Mouse (Mus musculus) E14TG2a.4 (cell line): Measurements from ENCODE around the gene Ldhb.
"Not testable (repeated sequence)": the region's sequence is repeated elsewhere in the genome, so short reads cannot be mapped to it uniquely, and the experiment has no call there.

Experiments
- H3K27me3 ChIP-seq: 2 replicates; pipeline ENCODE4 v1.6.1; 2014; ENCODE audit warnings: low read length, control low read depth; ENCODE audit not compliant: insufficient read depth
- H3K36me3 ChIP-seq: 2 replicates; pipeline ENCODE4 v1.6.1; 2014; ENCODE audit warnings: low read length, control low read depth; ENCODE audit not compliant: insufficient read depth
- H3K4me1 ChIP-seq: replicated peaks from 2 replicates; pipeline ENCODE4 v1.6.1; 2014; ENCODE audit warnings: low read depth, low read length, control low read depth
- H3K4me3 ChIP-seq: replicated peaks from 2 replicates; pipeline ENCODE4 v1.5.1; 2014; ENCODE audit warnings: mild to moderate bottlenecking, low read length
- H3K9me3 ChIP-seq: 2 replicates; pipeline ENCODE4 v1.6.1; 2014; ENCODE audit warnings: low read length, control low read depth
- CTCF ChIP-seq: conservative IDR thresholded peaks from 2 replicates; pipeline ENCODE4 v1.5.1; 2014; ENCODE audit warnings: low read length
- NANOG ChIP-seq: IDR thresholded peaks from 2 replicates; pipeline ENCODE4 v1.6.1; 2014; ENCODE audit warnings: borderline replicate concordance, low read length, mixed read lengths
- POU5F1 ChIP-seq: IDR thresholded peaks from 2 replicates; pipeline ENCODE4 v1.6.1; 2014; ENCODE audit warnings: low read length, borderline replicate concordance

The Ldhb gene

GRCm38 (mm10) chr6:142507033-142507784 lies 548 bp downstream of the Ldhb start:
- TF ChIP-seq CTCF = no peak
- no peak for TF ChIP-seq POU5F1
- no peak for TF ChIP-seq NANOG
- peak overlapping the region; percentile 83 for H3K4me3 ChIP-seq
- H3K4me1 ChIP-seq = peaks cover 88% of the 10 kb centered on the region

DNA sequence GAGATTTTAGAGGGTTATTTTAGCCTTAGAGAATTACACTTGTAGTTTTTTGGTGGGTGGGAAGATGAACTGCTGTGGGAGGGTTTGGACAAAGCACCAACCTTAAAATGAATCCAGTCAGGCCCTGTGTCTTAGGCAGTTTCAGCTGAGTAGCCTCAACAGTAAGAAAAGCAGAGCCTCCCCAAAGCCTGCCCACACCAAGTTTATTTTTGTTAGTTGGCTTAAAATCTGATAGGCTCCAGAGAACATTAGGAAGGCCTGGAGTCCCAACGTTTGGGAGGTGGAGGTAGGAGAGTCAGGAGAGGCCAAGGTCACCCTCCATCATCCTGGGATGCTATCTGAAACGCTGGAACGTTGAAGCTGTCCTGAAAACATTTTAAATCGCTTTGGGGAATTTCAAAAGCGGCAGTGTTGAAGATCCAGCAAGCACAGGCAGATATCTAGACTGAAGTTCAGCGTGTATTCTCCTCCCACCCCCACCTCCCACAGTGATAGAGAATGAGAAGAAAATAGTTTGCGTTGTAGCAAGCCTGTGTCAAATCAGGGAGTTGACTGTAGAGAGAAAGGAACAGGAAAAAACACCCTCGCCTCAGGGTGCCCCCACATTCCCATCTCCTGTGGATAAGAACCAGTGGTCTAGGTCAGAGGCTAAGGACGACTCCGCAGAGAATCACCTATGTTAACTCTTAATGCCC lies 1.3 kb downstream of the Ldhb start:
- TF ChIP-seq NANOG (no peak), CTCF (no peak), POU5F1 (no peak)
- Histone ChIP-seq H3K4me1 (peaks cover 88% of the 10 kb centered on the region), H3K9me3 (no peaks in the 10 kb centered on the region), H3K4me3 (peak overlapping the region; percentile 83), H3K36me3 (peaks cover 45% of the 10 kb centered on the region), H3K27me3 (no peaks in the 10 kb centered on the region)

More at GRCm38 (mm10) chr6:142507033-142507784, 548 bp downstream of the Ldhb start:
- H3K27me3 ChIP-seq = no peaks in the 10 kb centered on the region
- H3K36me3 ChIP-seq = peaks cover 38% of the 10 kb centered on the region
- H3K9me3 ChIP-seq = no peaks in the 10 kb centered on the region

DNA sequence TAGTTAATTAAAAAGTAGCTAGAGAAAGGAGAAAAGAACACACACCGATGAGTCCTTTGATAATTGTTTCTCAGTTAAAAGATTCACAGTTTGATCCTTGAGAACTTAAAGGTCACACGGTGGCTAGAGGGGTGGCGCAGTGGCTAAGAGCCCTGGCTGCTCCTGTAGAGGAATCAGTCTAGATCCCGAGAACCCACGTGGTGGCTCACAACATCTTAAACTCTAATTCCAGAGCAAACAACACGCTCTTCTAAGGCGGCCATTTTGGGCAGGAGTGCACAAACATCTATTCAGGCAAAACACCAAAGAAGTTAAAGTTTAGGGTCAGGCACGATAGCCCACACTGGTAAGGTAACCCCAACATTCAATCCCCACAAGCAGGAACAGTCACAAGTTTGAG lies 4.2 kb downstream of the Ldhb start:
- no peaks in the 10 kb centered on the region for H3K9me3 ChIP-seq
- no peak for TF ChIP-seq CTCF
- no peak for TF ChIP-seq POU5F1
- TF ChIP-seq NANOG = no peak
- H3K4me3 ChIP-seq = peak overlapping the region; percentile 39
- peaks cover 63% of the 10 kb centered on the region for H3K4me1 ChIP-seq
- peaks cover 72% of the 10 kb centered on the region for H3K36me3 ChIP-seq
- H3K27me3 ChIP-seq = no peaks in the 10 kb centered on the region

DNA sequence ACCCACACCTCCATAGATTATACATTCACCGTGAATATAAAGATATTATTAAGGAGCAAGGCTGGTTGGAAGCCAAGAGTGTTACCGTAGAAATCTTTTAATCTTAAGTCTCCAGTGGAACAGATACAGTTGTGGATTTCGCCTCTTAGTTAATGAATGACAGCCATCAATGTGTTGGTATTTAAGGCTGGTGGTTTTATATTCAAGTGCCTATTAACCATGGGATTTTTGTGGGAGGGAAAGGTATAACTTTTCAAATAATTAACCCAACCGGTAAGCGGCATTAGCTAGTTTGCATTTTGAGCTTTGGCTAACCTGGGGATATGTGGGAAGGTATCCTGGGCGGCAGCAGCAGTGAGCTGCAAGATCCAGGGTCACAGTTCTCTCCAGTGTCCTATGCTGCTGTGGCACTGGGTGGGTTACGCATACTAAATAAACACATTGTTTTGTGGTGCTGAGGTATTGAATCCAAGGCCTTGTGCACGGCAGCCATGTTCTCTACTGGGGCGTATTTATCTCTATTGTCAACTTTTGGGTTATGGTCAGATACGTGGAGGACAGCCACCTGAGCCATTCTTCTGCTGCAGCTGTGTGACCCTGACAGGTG lies 5.1 kb downstream of the Ldhb start:
- no peaks in the 10 kb centered on the region for H3K27me3 ChIP-seq
- H3K4me3 ChIP-seq = no peak overlapping the region
- peaks cover 56% of the 10 kb centered on the region for H3K4me1 ChIP-seq
- H3K36me3 ChIP-seq = peaks cover 82% of the 10 kb centered on the region
- TF ChIP-seq NANOG (no peak), POU5F1 (no peak), CTCF (no peak)
- no peaks in the 10 kb centered on the region for H3K9me3 ChIP-seq

DNA sequence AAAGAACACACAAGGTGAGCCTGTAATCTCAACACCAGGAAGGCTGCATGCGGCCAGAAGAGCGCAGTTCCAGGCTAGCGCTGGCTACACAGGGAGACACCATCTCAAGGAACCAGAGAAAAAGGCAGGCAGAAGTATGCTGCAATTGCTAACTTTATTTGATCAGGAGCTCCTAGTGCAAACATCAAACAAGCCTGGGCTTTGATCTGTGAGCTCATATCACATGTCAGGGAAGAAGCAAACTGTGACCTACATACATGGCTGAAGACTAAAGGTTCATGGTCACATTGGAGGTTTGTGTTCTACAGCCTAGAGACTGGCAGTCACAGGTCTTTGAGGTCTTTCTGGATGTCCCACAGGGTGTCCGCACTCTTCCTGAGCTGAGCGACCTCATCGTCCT lies 17.6 kb downstream of the Ldhb start:
- H3K9me3 ChIP-seq = not testable (repeated sequence)

DNA sequence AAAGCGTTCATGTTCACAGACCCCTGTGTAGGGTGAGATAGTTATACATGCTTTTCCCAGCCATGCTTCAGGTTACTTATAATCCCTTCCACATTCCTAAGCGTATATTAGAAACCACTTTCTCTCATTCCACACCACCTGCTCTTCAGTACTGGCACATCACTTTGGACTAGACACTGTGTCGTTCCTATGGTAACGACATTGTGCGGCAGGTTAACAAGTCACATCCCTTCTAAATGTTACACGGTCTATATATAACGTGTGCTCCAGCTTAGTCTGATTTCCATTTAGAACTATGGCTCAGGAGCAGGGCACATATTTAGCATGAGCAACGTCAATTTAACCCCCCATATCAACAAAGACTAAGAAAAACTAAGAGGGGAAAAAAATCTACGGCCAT lies 20.1 kb downstream of the Ldhb start:
- Histone ChIP-seq H3K36me3 (peaks cover 68% of the 10 kb centered on the region), H3K4me3 (no peak overlapping the region), H3K9me3 (peaks cover 13% of the 10 kb centered on the region), H3K27me3 (no peaks in the 10 kb centered on the region), H3K4me1 (no peaks in the 10 kb centered on the region)
- no peak for TF ChIP-seq NANOG
- no peak for TF ChIP-seq POU5F1
- TF ChIP-seq CTCF = no peak

More for the DNA sequence above, 17.6 kb downstream of the Ldhb start:
- not testable (repeated sequence) for H3K27me3 ChIP-seq, H3K4me3 ChIP-seq, H3K4me1 ChIP-seq
- peaks cover 86% of the 10 kb centered on the region for H3K36me3 ChIP-seq

GRCm38 (mm10) chr6:142485478-142486123 lies 22.2 kb downstream of the Ldhb start:
- Histone ChIP-seq H3K4me1 (no peaks in the 10 kb centered on the region), H3K27me3 (no peaks in the 10 kb centered on the region), H3K36me3 (peaks cover 49% of the 10 kb centered on the region), H3K4me3 (no peak overlapping the region), H3K9me3 (peaks cover 13% of the 10 kb centered on the region)
- TF ChIP-seq CTCF (no peak), POU5F1 (no peak), NANOG (no peak)

- TF ChIP-seq POU5F1 (no peak), CTCF (no peak), NANOG (no peak)
- Histone ChIP-seq H3K27me3 (no peaks in the 10 kb centered on the region), H3K9me3 (no peaks in the 10 kb centered on the region), H3K4me1 (no peaks in the 10 kb centered on the region), H3K36me3 (no peaks in the 10 kb centered on the region), H3K4me3 (no peak overlapping the region)
Measured at GRCm38 (mm10) chr6:142477239-142477638, 30.5 kb downstream of the Ldhb start.

DNA sequence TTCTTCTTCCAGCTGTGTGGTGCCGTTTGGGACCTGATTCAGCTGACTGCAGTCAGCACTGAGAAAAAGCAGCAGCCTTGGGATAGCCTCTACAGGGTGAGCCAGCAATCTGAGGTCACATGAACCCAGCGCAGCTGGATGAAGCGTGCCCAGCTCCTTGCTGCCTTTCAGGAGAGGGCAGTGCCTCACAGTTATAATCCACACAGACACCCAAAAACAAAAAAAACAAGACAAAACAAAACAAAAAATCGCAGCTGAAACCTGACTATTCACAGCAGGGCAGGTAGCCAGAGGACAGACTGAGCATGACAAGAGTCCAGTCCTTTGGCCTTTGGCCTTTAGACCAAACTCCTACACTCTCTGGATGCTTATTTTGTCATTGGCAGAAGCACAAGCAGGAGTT lies 35.0 kb downstream of the Ldhb start, which contains the start of gene Gys2:
Gys2 (minus strand) TSS at position 309 of the 403 bp plus-strand sequence.
- no peak within 1 kb of the TSS for H3K4me3 ChIP-seq
- no peaks in the 10 kb centered on the region for H3K36me3 ChIP-seq
- H3K4me1 ChIP-seq = 0 out of 2 replicates have a peak, but pooled peaks cover 7% of the 10 kb centered on the region
- H3K27me3 ChIP-seq = no peaks in the 10 kb centered on the region
- TF ChIP-seq POU5F1 (no peak), CTCF (no peak)
- no peaks in the 10 kb centered on the region for H3K9me3 ChIP-seq
